Mouse (Mus musculus): ENCODE data around the gene Tlr2.
"Not testable (repeated sequence)": the region's sequence is repeated elsewhere in the genome, so short reads cannot be mapped to it uniquely, and the experiment has no call there.

Tlr2 gene

DNA sequence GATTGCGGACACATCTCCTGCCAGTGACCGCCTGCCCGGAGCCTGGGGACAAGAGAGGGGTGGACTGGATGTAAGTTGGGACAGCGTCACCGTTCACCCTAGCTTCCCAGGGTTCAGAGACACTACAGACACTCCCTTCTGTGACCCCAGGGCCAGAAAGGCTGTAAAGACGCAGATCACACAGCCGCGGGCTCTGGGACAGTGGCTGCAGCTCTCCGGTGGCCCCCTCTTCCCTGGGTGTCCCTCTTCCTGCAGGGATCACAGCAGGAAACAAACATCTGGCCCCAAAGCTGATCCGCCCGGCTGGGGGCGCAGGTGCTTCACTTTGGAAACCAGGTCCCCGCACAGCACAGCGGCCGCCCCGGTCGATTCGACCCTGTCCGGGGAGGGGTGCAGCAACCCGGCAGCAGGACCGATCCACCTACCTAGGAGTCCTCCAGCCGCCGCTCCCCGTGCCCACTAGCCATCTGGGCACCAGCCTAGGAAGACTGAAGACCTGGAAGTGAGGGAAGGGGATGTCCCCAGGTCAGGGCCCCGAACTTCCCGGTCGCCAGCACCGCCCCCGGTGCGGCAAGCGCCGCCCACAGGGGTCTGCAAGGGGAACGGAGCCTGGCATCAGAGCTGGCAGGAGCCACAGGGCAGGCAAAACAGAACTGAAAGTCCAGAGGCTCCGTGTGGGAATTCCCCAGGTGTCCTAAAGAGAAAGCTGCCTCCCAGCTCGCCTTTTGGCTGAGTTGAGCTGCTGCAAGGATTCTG, at the start of gene Tlr2:
TSS of gene Tlr2 (minus strand) at position 673 of the 756 bp plus-strand sequence.
- DNase-seq (ENCODE audit: low spot score), result peak; percentile 42

GRCm38 (mm10) chr3:83885163-83885562, 43.6 kb upstream of the Tlr2 start:
- DNase-seq (ENCODE audit: low spot score), result no peak

DNA sequence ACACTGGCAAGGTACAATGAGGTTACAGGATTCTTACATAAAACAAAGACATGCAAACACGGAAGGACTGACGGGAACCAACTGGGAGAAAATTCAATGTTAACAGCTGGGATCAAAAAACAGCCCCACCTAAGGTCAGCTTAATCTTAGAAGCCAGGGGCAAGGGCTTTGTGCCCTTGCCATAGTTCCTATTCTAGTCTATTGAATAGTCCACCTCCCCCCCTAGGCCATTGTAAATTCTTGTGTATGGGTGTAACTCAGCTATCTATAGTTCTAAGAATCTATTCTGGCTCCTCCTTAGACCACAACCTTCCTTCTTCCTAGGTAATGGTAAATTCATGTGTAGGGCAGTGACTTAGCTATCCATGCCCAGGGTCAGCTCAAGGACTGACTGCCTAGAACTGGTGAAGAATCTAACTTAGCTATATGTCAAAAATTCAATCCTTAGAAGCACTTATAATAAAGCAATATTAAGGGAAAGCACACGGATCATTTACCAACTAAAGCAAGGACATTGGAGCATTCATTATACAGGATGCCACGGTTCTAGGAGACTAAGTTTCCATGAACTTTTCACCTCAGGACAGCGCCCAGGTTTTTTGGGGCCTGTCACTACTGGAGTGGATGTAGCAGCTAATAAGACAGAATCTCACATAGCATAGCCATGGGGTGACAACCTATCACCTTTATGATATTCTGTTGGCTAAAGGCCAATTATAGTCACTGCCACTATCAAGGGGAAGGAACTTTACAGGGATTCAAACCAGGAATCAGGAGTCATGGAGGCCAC, 37.9 kb upstream of the Tlr2 start:
- not testable (repeated sequence) for DNase-seq (ENCODE audit: low spot score)

DNA sequence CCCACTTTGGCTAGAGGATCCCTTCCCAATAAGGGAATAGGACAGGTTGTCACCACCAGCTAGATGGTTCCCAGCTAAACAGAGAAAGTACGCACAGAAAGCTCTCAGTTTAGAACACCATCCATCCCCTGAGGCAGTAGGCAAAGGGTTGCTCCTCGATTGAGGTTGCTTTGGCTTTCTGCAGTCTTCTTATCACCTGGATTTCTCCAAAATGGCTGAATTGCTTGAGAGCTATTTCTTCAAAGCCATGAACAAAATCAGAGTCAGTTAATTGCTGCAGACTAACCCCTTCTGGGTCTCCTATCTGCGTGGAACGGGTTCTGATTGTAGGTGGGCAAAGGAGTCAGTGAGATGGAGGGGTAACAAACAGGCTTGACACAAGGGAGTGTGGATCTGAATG, 37.2 kb upstream of the Tlr2 start:
- no peak for DNase-seq (ENCODE audit: low spot score)

- no peak for DNase-seq (ENCODE audit: low spot score)
Observed at GRCm38 (mm10) chr3:83876299-83876698, 34.7 kb upstream of the Tlr2 start.

DNA sequence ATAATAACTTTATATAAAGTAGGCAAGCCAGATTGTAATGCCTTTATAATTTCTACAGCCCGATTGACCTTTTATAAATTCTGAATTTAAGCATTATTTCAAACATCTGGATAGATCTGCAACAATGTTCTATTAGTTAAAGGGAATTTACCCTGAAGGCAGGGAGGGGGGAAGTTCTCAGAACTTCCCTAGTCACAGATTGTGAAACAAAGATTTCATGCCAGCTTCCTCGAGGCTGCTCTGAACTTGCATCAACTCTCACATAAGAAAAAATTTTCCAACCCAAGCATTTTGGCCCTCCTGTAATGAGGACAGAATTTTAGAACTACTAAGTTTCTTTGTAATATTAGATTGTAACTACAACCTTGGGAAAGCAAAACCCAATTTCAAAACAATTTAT, 33.5 kb upstream of the Tlr2 start:
- not testable (repeated sequence) for DNase-seq (ENCODE audit: low spot score)

- DNase-seq (ENCODE audit: low spot score), result not testable (repeated sequence)
Observed at GRCm38 (mm10) chr3:83872853-83873252, 31.3 kb upstream of the Tlr2 start.

- DNase-seq (ENCODE audit: low spot score), result not testable (repeated sequence)
Observed at GRCm38 (mm10) chr3:83871962-83872361, 30.4 kb upstream of the Tlr2 start.

- DNase-seq (ENCODE audit: low spot score), result not testable (repeated sequence)
Observed at GRCm38 (mm10) chr3:83871559-83871958, 30.0 kb upstream of the Tlr2 start.

DNA sequence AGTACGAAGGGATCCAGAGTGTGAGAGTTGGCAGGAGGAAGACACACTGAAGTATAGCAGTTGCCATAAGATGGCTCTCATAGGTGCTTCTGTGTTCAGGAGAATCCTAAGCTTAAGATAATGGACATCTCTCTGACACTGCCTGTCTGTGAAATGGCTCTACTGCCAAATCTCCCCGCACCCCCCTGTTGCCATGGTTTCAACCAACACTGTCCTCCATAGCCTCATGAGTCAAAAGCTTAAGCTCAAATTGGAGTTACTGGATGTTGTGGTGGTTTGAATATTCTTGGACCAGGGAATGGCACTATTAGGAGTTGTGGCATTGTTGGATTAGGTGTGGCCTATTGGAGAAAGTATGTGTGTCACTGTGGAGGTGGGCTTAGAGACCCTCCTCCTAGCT, 28.2 kb upstream of the Tlr2 start:
- no peak for DNase-seq (ENCODE audit: low spot score)

GRCm38 (mm10) chr3:83867026-83867425, 25.5 kb upstream of the Tlr2 start:
- DNase-seq (ENCODE audit: low spot score), result not testable (repeated sequence)

DNA sequence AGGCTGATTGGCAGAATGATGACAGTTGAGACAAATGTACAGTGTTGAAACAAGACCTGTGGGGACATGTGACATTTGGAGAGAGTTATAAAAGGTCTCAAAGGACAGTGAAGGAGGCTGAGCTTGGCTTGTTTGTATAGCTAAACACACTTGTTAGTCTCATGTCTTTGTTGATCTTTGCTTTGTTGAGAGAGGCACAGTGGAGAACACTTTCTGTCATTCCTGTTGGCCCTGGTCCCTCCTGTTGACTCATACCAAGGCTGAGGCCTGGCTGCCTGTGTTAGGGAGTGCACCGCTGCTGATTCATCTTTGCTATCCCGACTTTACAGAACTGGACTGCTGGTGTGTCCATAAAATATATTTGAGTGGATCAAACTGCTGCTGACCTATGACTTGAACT, 23.6 kb upstream of the Tlr2 start:
- no peak for DNase-seq (ENCODE audit: low spot score)

- no peak for DNase-seq (ENCODE audit: low spot score)
Observed at GRCm38 (mm10) chr3:83864064-83864548, 22.5 kb upstream of the Tlr2 start.

DNA sequence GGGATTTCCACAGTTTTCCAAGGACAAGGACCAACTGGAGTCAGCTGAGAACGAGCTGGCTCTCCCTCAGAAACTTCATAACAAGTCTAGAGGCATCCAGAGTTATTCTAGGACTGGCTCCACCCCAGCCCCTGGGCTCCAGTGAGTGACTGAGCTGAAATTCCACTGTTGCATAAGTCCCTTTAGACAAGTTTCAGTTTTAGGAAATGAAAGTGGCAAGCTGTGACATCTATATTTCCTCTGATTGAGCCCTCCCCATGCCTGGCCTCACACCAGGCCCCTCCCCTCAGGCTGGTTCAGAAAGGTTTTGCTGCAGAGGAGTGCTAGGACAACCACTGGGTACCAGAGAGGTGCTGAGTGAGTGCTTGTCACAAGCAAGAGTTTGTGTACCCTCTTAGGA, 21.4 kb upstream of the Tlr2 start:
- peak; percentile 51 for DNase-seq (ENCODE audit: low spot score)

- DNase-seq (ENCODE audit: low spot score), result no peak
Observed at GRCm38 (mm10) chr3:83859595-83859994, 18.0 kb upstream of the Tlr2 start.

DNA sequence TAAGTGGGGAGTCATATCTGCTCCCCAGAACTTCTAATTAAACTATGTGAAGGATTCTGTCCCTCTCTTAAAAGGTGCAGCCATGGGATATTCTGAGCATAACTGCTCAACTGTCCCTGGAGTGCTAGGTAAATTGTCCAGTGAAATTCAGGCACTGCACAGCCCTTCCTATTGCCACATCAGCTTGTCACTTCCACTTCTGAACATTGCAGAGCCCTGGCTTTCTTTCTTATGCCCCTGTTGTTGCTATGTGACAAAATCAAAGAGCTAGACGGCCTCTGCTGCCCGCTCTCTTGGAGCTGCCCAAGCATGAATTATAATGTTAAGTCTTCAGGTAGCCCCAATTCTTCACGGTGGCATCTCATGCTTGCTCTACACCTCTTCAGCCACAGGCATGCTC, 17.5 kb upstream of the Tlr2 start:
- DNase-seq (ENCODE audit: low spot score), result no peak

- DNase-seq (ENCODE audit: low spot score), result no peak
Observed at GRCm38 (mm10) chr3:83857621-83858020, 16.1 kb upstream of the Tlr2 start.

GRCm38 (mm10) chr3:83855643-83856042, 14.1 kb upstream of the Tlr2 start:
- DNase-seq (ENCODE audit: low spot score), result no peak

DNA sequence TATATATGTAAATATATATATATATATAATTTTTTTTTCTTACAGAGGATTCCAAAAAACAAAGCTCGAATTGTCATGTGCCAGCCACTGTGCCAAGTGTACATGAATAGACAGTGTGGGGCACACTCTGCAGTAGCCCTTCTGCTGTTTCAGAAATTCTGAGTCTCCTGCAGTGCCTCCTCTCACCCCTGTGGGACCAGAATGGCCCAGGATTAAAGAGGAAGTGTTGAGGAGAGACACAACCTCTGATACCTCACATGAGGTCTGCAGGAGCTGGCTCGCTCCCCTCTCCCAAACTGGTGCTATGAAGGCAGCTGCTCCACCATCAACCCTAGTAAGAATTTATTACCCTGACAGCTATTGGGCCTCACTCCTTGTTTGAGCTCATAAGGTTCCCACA, 7.8 kb upstream of the Tlr2 start:
- no peak for DNase-seq (ENCODE audit: low spot score)

DNA sequence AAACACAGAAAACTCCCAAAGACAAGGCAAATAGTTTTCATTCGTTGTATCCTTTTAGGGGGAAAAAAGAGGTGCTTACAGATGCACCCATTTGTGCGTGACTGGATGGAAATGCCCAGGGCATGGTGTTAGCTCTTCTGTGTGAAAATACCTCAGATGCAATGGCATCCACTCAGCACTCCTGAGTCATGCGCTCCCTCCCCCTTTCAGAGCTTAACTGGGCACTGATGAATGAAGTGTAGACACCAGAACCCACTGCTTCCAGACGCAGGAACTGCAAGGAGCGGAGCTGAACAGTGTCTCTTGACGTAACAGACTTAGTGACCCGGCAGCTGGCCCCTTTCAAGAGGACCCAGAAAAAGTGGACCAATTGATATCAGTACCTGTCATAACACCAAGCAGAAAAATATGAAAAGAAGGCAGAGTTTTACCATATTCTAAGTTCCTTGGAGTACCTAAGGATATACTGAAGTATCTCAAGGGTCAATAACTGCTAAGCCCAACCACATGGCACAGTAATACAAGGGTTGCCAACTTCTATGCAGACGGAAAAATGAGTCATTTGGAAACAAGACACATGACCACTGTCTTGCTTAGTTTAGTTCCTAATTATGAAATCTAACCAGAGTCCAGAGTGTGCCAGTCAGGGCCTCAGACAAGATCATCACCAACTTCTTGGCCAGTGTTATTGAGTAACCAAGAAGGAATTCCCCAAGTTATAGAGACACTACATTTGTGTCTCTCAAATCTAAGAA, 3.4 kb upstream of the Tlr2 start:
- DNase-seq (ENCODE audit: low spot score), result no peak

- DNase-seq (ENCODE audit: low spot score), result no peak
Observed at GRCm38 (mm10) chr3:83839477-83839876, 2.1 kb downstream of the Tlr2 start.

DNA sequence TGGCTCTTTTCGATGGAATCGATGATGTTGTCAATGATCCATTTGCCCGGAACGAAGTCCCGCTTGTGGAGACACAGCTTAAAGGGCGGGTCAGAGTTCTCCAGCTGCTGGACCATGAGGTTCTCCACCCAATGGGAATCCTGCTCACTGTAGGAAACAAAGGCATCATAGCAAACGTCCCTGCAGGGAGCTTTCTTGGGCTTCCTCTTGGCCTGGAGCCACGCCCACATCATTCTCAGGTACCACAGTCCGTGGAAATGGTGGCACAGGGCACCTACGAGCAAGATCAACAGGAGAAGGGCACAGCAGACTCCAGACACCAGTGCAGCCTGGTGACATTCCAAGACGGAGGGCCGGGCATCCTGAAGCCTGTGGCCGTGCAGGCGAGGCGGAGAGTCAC, 4.9 kb downstream of the Tlr2 start:
- DNase-seq (ENCODE audit: low spot score), result no peak

Data from layer of hippocampus, adult 11-12 months (tissue).